Comparison of ENCODE assay signal across 8 mouse cellular contexts in genomic region chr1:171122932-171123331, GRCm38 (mm10). TPM values are rescaled to one million over a fixed set of nuclear protein-coding genes. Genes with fewer than 3 reads are reported as not detected.
A peak's percentile ranks its signal among the peaks of the same experiment; 100 is the strongest.
DNase-seq lines count a peak whose midpoint lies in the region.

No protein-coding gene starts in this region.

- peak; percentile 60 for DNase-seq in adrenal gland, adult 2 months
- no peak for DNase-seq in adrenal gland, adult 18-20 months (ENCODE audit: low spot score in 2 of 2)
- peak; percentile 57 to 60 for DNase-seq in adrenal gland, postnatal 36 days
- peak; percentile 52 for DNase-seq in kidney, adult 18-20 months
- DNase-seq in lung, postnatal 25 days (ENCODE audit: low spot score) = peak; percentile 65
- DNase-seq in right cerebral cortex, postnatal 25 days = no peak
- DNase-seq in thymus, postnatal 0 days (ENCODE audit: low spot score) = no peak
- DNase-seq in layer of hippocampus, postnatal 10 days (ENCODE audit: low spot score in 2 of 2) = no peak

RNA-seq across cellular contexts. Expression of gene Cfap126, which starts 9.2 kb away (rescaled TPM):
- total RNA-seq in adrenal gland, adult 2 months (2021) = 1 to 10 TPM; 2.7 to 3.1 TPM
- 2.2 and 3.1 TPM in 2 replicates for polyA plus RNA-seq in adrenal gland, adult 2 months (2012; rRNA removed)
- 1 to 10 TPM; 3.0 to 4.2 TPM for total RNA-seq in adrenal gland, adult 18-20 months (2021)
- total RNA-seq in adrenal gland, postnatal 36 days (2021) = 1 to 10 TPM; 1.9 to 2.6 TPM
- polyA plus RNA-seq in thymus, postnatal 0 days (2015; fragmentation: Nextera tagmentation; extraction: Ambion mirVana) = 2.3 and 2.7 TPM in 2 replicates
- total RNA-seq in layer of hippocampus, postnatal 10 days (2021) = 1 to 10 TPM; 3.1 to 3.3 TPM

RNA-seq across cellular contexts. Expression of gene Sdhc, which starts 27.5 kb away (rescaled TPM):
- 100 to 1,000 TPM; 415 to 526 TPM for total RNA-seq in adrenal gland, adult 2 months (2021)
- 125 and 156 TPM in 2 replicates for polyA plus RNA-seq in adrenal gland, adult 2 months (2012; rRNA removed)
- 100 to 1,000 TPM; 450 to 629 TPM for total RNA-seq in adrenal gland, adult 18-20 months (2021)
- 100 to 1,000 TPM; 438 to 454 TPM for total RNA-seq in adrenal gland, postnatal 36 days (2021)
- polyA plus RNA-seq in thymus, postnatal 0 days (2015; fragmentation: Nextera tagmentation; extraction: Ambion mirVana) = 158 and 201 TPM in 2 replicates
- 100 to 1,000 TPM; 223 to 233 TPM for total RNA-seq in layer of hippocampus, postnatal 10 days (2021)

RNA-seq across cellular contexts. Expression of gene Mpz, which starts 27.6 kb away (rescaled TPM):
- 1 to 10 TPM in 1 of 2 experiments, under 1 TPM in 1; 0.49 to 1.5 TPM for total RNA-seq in adrenal gland, adult 2 months (2021)
- polyA plus RNA-seq in adrenal gland, adult 2 months (2012; rRNA removed) = 1.7 and 5.1 TPM in 2 replicates
- 1 to 10 TPM in 1 of 2 experiments, under 1 TPM in 1; 0.73 to 1.2 TPM for total RNA-seq in adrenal gland, adult 18-20 months (2021)
- total RNA-seq in adrenal gland, postnatal 36 days (2021) = 1 to 10 TPM; 1.5 to 1.6 TPM
- 0.18 and 0.37 TPM in 2 replicates for polyA plus RNA-seq in thymus, postnatal 0 days (2015; fragmentation: Nextera tagmentation; extraction: Ambion mirVana)
- not detected for total RNA-seq in layer of hippocampus, postnatal 10 days (2021)

RNA-seq across cellular contexts. Expression of gene Fcgr3, which starts 58.2 kb away (rescaled TPM):
- 10 to 100 TPM; 16.4 to 17.7 TPM for total RNA-seq in adrenal gland, adult 2 months (2021)
- 5.4 and 5.5 TPM in 2 replicates for polyA plus RNA-seq in adrenal gland, adult 2 months (2012; rRNA removed)
- 10 to 100 TPM; 17.7 to 32.8 TPM for total RNA-seq in adrenal gland, adult 18-20 months (2021)
- 10 to 100 TPM; 10.9 to 19.5 TPM for total RNA-seq in adrenal gland, postnatal 36 days (2021)
- 18.0 and 21.4 TPM in 2 replicates for polyA plus RNA-seq in thymus, postnatal 0 days (2015; fragmentation: Nextera tagmentation; extraction: Ambion mirVana)
- 10 to 100 TPM; 10.5 to 12.7 TPM for total RNA-seq in layer of hippocampus, postnatal 10 days (2021)

Comparison
In these comparisons a context has a peak if more than half of its experiments do, and no peak if none do; other contexts are left out.
1. DNase-seq: peak in adrenal gland, adult 2 months (single experiment), adrenal gland, postnatal 36 days (2 of 2), kidney, adult 18-20 months (single experiment) and lung, postnatal 25 days (single experiment); none in adrenal gland, adult 18-20 months (0 of 2), right cerebral cortex, postnatal 25 days (single experiment), thymus, postnatal 0 days (single experiment) and layer of hippocampus, postnatal 10 days (0 of 2).